Mouse (Mus musculus): Measurements from ENCODE around the gene Celsr2.

GRCm38 (mm10) chr3:108372274-108372673 lies 43.1 kb downstream of the Celsr2 start:
- TF ChIP-seq EP300 (IDR thresholded peaks at IDR 0.05; ENCODE audit: low read depth) (no peak), CTCF (IDR thresholded peaks at IDR 0.05; ENCODE audit: low read depth) (no peak)

Data from liver, postnatal 0 days (tissue).